Mouse (Mus musculus): ENCODE measurements at regions not wholly inside any gene's neighbourhood (a gene's known extent, or its start where the extent isn't known, plus 50 kb on each side); places are given as distances from the start of the nearest gene placed in this dataset.

- ATAC-seq (ENCODE audit: low FRiP score), result no peak
- H3K9ac ChIP-seq, result no peak overlapping the region
- 0 out of 2 replicates have a peak, but pooled peaks cover 5% of the 10 kb centered on the region for H3K27me3 ChIP-seq
- 57% methylated on average over 8 of the region's 8 CpGs for WGBS
- no peaks in the 10 kb centered on the region for H3K36me3 ChIP-seq (replicated peaks)
- no peaks in the 10 kb centered on the region for H3K9me3 ChIP-seq
- H3K4me1 ChIP-seq, result peaks cover 30% of the 10 kb centered on the region
- no peak overlapping the region for H3K4me3 ChIP-seq (replicated peaks)
- no peak overlapping the region for H3K4me2 ChIP-seq
- H3K27ac ChIP-seq, result peak overlapping the region; percentile 50
Observed at GRCm38 (mm10) chr4:9025821-9026470, 787.1 kb upstream of the Car8 start.

- H3K36me3 ChIP-seq (replicated peaks), result no peaks in the 10 kb centered on the region
- no peak for ATAC-seq (ENCODE audit: low FRiP score)
- 87% methylated on average over 6 of the region's 6 CpGs for WGBS
- H3K4me2 ChIP-seq, result no peak overlapping the region
- H3K27ac ChIP-seq, result no peak overlapping the region
- 0 out of 2 replicates have a peak, but pooled peaks cover 5% of the 10 kb centered on the region for H3K27me3 ChIP-seq
- H3K4me3 ChIP-seq (replicated peaks), result no peak overlapping the region
- H3K9ac ChIP-seq, result no peak overlapping the region; the same call in 1 of the 2 replicates
- H3K4me1 ChIP-seq, result peaks cover 33% of the 10 kb centered on the region
- H3K9me3 ChIP-seq, result no peaks in the 10 kb centered on the region
Observed at GRCm38 (mm10) chr4:9024216-9024925, 785.5 kb upstream of the Car8 start.

GRCm38 (mm10) chr4:9019241-9020110 is 780.6 kb upstream of the Car8 start:
- peaks cover 25% of the 10 kb centered on the region for H3K4me1 ChIP-seq
- H3K27me3 ChIP-seq, result 0 out of 2 replicates have a peak, but pooled peaks cover 3% of the 10 kb centered on the region
- no peaks in the 10 kb centered on the region for H3K36me3 ChIP-seq (replicated peaks)
- H3K9me3 ChIP-seq, result no peaks in the 10 kb centered on the region
- H3K27ac ChIP-seq, result no peak overlapping the region
- H3K4me2 ChIP-seq, result no peak overlapping the region
- 80% methylated on average over 22 of the region's 22 CpGs for WGBS
- no peak overlapping the region for H3K4me3 ChIP-seq (replicated peaks)
- ATAC-seq (ENCODE audit: low FRiP score), result 0 out of 2 replicates have a peak, but pooled peaks have one; percentile 40
- H3K9ac ChIP-seq, result no peak overlapping the region

- no peak overlapping the region for H3K4me3 ChIP-seq (replicated peaks)
- no peaks in the 10 kb centered on the region for H3K36me3 ChIP-seq (replicated peaks)
- H3K9me3 ChIP-seq, result no peaks in the 10 kb centered on the region
- H3K9ac ChIP-seq, result no peak overlapping the region
- 0 out of 2 replicates have a peak, but pooled peaks cover 3% of the 10 kb centered on the region for H3K27me3 ChIP-seq
- no peak for ATAC-seq (ENCODE audit: low FRiP score)
- no peak overlapping the region for H3K27ac ChIP-seq
- H3K4me1 ChIP-seq, result peaks cover 32% of the 10 kb centered on the region
- no peak overlapping the region for H3K4me2 ChIP-seq
- 92% methylated on average over 2 of the region's 2 CpGs for WGBS
Observed at GRCm38 (mm10) chr4:9018236-9018635, 779.4 kb upstream of the Car8 start.

DNA sequence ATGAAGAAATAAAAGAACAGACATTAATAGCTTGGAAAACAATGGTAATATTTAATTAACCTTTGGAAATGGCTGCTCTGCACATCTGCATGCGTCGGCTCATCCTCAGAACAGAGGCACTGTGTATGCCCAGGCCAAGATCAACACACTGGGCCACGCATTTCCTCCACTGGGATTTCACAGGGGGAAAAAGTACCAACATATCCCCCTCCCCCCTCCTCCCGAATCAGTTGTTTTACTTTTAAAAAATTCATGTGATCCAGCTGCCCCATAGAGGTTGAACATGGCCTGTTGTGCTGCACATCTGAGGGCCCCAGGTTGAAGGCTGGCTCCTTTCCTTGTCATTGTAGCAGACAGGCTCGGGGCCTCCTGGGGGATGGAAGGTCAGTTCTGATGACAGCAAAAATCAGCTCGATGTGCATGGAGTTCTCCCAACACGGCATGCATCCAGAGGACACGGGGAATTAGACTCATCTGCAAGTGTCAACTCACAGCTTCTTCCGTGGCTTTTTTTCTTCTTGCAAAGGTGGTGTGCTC is 777.7 kb upstream of the Car8 start:
- H3K4me1 ChIP-seq, result peaks cover 36% of the 10 kb centered on the region
- no peak overlapping the region for H3K27ac ChIP-seq

DNA sequence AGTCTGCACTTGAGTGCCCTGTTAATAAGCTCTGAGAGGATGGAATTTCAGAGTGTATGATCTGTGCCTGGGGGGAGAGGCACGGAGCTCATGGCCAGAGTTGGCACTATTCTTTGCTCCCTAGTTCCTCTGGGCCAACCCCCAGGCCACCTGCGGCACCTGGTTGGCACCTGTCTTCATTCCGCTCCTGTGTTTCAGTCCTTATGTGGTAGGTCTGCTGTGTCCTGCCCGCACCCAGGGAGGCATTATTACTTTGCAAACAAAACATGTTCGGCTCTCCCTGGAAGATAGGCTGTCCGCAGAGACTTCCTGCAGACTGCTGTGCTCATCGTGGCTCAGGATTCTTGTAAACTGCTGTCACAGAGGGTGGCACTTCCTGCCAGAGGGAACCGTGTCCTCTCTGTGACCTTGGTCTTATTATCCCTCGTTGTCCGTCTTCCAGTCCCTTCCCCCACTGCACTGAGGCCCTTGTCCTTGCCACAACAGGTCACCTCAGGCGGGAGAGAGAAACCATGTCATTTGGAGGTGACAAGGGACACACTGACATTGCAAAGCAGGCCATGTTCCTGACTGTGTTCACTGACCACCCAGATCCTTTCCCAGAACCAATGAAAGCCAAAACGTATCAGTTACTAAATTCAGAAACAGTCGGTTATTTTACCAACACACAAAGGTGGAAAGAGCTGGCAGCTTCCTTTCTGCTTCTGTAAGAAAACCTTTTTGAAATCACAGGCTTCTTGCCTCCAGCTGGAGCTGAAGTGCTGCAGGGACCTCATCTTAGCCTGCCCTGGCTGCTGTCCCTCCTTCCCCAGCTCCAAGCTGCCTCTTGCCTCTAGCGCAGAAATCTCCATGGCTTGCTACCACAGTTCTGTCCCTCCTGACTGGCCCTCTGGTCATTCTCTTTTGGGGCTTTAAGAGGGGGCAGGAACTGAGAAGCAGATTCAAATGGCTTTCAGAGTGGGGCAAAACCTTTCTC is 777.0 kb upstream of the Car8 start:
- Histone ChIP-seq H3K4me2 (no peak overlapping the region), H3K36me3 (replicated peaks) (no peaks in the 10 kb centered on the region), H3K9ac (0 out of 2 replicates have a peak overlapping the region, but pooled peaks have one; percentile 18), H3K27ac (0 out of 2 replicates have a peak overlapping the region, but pooled peaks have one; percentile 3), H3K4me1 (peaks cover 44% of the 10 kb centered on the region), H3K9me3 (no peaks in the 10 kb centered on the region), H3K4me3 (replicated peaks) (no peak overlapping the region), H3K27me3 (peaks cover 10% of the 10 kb centered on the region; the same call in 1 of the 2 replicates)
- ATAC-seq (ENCODE audit: low FRiP score), result no peak
- 28% methylated on average over 14 of the region's 14 CpGs for WGBS

More for the DNA sequence above, 777.7 kb upstream of the Car8 start:
- 68% methylated on average over 9 of the region's 9 CpGs for WGBS
- no peaks in the 10 kb centered on the region for H3K9me3 ChIP-seq
- H3K4me2 ChIP-seq, result no peak overlapping the region
- H3K4me3 ChIP-seq (replicated peaks), result no peak overlapping the region
- peaks cover 10% of the 10 kb centered on the region; the same call in 1 of the 2 replicates for H3K27me3 ChIP-seq
- ATAC-seq (ENCODE audit: low FRiP score), result no peak
- no peak overlapping the region for H3K9ac ChIP-seq
- no peaks in the 10 kb centered on the region for H3K36me3 ChIP-seq (replicated peaks)

DNA sequence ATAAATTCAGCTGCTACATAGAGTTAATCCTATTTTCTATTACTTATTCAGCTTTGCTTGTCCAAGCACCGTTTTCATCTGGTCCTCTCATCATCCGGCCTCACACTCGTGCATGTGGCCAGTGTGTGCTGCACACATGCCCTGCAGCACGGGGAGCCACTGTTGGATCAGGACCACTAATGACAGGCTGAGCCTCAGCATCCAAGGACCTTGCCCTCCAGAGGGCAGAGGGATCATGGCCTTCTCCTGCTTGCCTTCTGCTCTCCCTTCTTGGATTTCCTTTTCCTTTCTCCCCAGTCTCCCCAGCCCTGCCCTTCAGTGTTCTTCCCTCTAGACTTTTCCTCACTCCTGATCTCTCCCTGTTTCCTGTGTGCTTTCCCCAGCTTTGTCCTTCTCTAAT is 776.1 kb upstream of the Car8 start:
- peaks cover 52% of the 10 kb centered on the region for H3K4me1 ChIP-seq
- H3K36me3 ChIP-seq (replicated peaks), result no peaks in the 10 kb centered on the region
- H3K27me3 ChIP-seq, result peaks cover 10% of the 10 kb centered on the region; the same call in 1 of the 2 replicates
- H3K27ac ChIP-seq, result no peak overlapping the region
- WGBS, result 48% methylated on average over 4 of the region's 4 CpGs
- no peaks in the 10 kb centered on the region for H3K9me3 ChIP-seq
- H3K9ac ChIP-seq, result no peak overlapping the region
- no peak overlapping the region for H3K4me3 ChIP-seq (replicated peaks)
- ATAC-seq (ENCODE audit: low FRiP score), result no peak
- H3K4me2 ChIP-seq, result no peak overlapping the region

- Histone ChIP-seq H3K4me3 (replicated peaks) (no peak overlapping the region), H3K4me2 (no peak overlapping the region)
Observed at GRCm38 (mm10) chr4:9012787-9013186, 773.9 kb upstream of the Car8 start.

GRCm38 (mm10) chr4:9011952-9012351 is 773.1 kb upstream of the Car8 start:
- H3K4me3 ChIP-seq (replicated peaks), result no peak overlapping the region
- no peaks in the 10 kb centered on the region for H3K36me3 ChIP-seq (replicated peaks)
- no peak overlapping the region for H3K4me2 ChIP-seq
- no peak overlapping the region for H3K27ac ChIP-seq
- no peak for ATAC-seq (ENCODE audit: low FRiP score)
- WGBS, result 59% methylated on average over 3 of the region's 3 CpGs
- H3K27me3 ChIP-seq, result peaks cover 10% of the 10 kb centered on the region; the same call in 1 of the 2 replicates
- H3K9me3 ChIP-seq, result no peaks in the 10 kb centered on the region
- peaks cover 55% of the 10 kb centered on the region for H3K4me1 ChIP-seq
- H3K9ac ChIP-seq, result no peak overlapping the region

More at GRCm38 (mm10) chr4:9012787-9013186, 773.9 kb upstream of the Car8 start:
- Histone ChIP-seq H3K36me3 (replicated peaks) (no peaks in the 10 kb centered on the region), H3K4me1 (peaks cover 55% of the 10 kb centered on the region), H3K27me3 (peaks cover 10% of the 10 kb centered on the region; the same call in 1 of the 2 replicates), H3K9ac (no peak overlapping the region), H3K27ac (no peak overlapping the region), H3K9me3 (no peaks in the 10 kb centered on the region)
- WGBS, result 72% methylated on average over 9 of the region's 9 CpGs
- ATAC-seq (ENCODE audit: low FRiP score), result no peak

DNA sequence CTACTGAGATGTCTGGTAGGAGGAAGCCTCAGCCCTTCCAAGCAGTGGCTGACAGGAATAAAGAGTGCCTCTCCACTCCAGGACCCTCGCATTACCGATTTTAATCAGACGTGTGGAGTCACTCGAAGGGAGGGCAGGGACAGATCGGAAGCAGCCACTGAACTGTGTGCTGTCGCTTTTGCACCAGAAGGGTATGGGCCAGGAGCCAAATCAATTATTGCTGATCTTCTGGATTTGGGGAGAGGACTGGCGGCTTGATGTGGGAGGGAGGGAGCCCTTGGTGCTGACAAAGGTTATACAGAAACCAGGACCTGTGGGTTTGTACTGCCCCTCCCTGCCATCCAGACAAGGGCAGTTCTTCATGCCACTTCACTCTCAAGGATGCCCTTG is 772.3 kb upstream of the Car8 start:
- 6% methylated on average over 7 of the region's 7 CpGs for WGBS
- Histone ChIP-seq H3K36me3 (replicated peaks) (no peaks in the 10 kb centered on the region), H3K4me2 (peak overlapping the region; percentile 27), H3K9me3 (no peaks in the 10 kb centered on the region), H3K4me3 (replicated peaks) (no peak overlapping the region), H3K9ac (0 out of 2 replicates have a peak overlapping the region, but pooled peaks have one; percentile 12), H3K27me3 (peaks cover 10% of the 10 kb centered on the region; the same call in 1 of the 2 replicates), H3K4me1 (peaks cover 50% of the 10 kb centered on the region), H3K27ac (peak overlapping the region; percentile 76)
- ATAC-seq (ENCODE audit: low FRiP score), result peak; percentile 71

Measured in forebrain, embryonic 12.5 days (tissue).